Mouse (Mus musculus) liver, adult 2 months (tissue): Measurements from ENCODE around the gene Gm10972. TPM values are rescaled to one million over a fixed set of nuclear protein-coding genes. Genes with fewer than 3 reads are reported as not detected.

Source experiments
- DNase-seq: peaks from one replicate; pipeline ENCODE4 v3.0.0-alpha.2; 2011; ENCODE audit warnings: low read depth, low spot score; ENCODE audit errors: extremely low read depth
- H3K27ac ChIP-seq: fragments of 200-500 bp; replicated peaks from 2 replicates; pipeline ENCODE4 v1.5.1; 2012; ENCODE audit warnings: low read depth, mild to moderate bottlenecking, control low read depth, inconsistent platforms, low read length; ENCODE audit not compliant: insufficient read depth
- H3K27me3 ChIP-seq: fragments of 200-500 bp; 2 replicates; pipeline ENCODE4 v1.6.1; 2012; ENCODE audit warnings: mild to moderate bottlenecking, moderate library complexity, low read length, inconsistent platforms; ENCODE audit not compliant: control insufficient read depth, insufficient read depth
- H3K36me3 ChIP-seq: fragments of 200-500 bp; 2 replicates; pipeline ENCODE4 v1.6.1; 2012; ENCODE audit warnings: low read length, inconsistent platforms; ENCODE audit not compliant: control insufficient read depth, insufficient read depth
- H3K4me1 ChIP-seq: fragments of 200-500 bp; 2 replicates; pipeline ENCODE4 v1.6.1; 2011; ENCODE audit warnings: low read length; ENCODE audit not compliant: control insufficient read depth, insufficient read depth
- H3K4me3 ChIP-seq: fragments of 200-500 bp; 2 replicates; pipeline ENCODE4 v1.5.1; 2011; ENCODE audit warnings: low read depth, mild to moderate bottlenecking, control low read depth, low read length, moderate library complexity; ENCODE audit not compliant: insufficient read depth
- H3K79me2 ChIP-seq: fragments of 200-500 bp; 2 replicates; pipeline ENCODE4 v1.6.1; 2012; ENCODE audit warnings: inconsistent platforms, mild to moderate bottlenecking, low read length, moderate library complexity; ENCODE audit not compliant: control insufficient read depth, insufficient read depth
- H3K9ac ChIP-seq: fragments of 200-500 bp; 2 replicates; pipeline ENCODE4 v1.6.1; 2012; ENCODE audit warnings: low read depth, mild to moderate bottlenecking, control low read depth, inconsistent platforms, low read length
- CTCF ChIP-seq: fragments of 200-500 bp; IDR thresholded peaks from 2 replicates; pipeline ENCODE4 v1.5.1; 2011; ENCODE audit warnings: low read depth, low read length, control low read depth
- POLR2A ChIP-seq: fragments of 200-500 bp; IDR thresholded peaks from 2 replicates; pipeline ENCODE4 v1.6.1; 2011; ENCODE audit warnings: low read length, control low read depth; ENCODE audit not compliant: insufficient read depth; ENCODE audit errors: extremely low read depth
- WGBS: fragments of 180-500 bp; shearing (Covaris S2); methylation state at CpG from one replicate; pipeline ENCODE4 v1.1.7; 2018; 5-methylcytosine and 5-hydroxymethylcytosine counted together
- polyA plus RNA-seq: library from polyadenylated mRNA; depleted of rRNA; stranded (reverse); fragments of >200 nt; gene quantifications from 2 replicates; pipeline ENCODE4 v1.2.3, GENCODE M21; 2012
- total RNA-seq: library from RNA; depleted of rRNA; stranded (reverse); fragments of >200 nt; gene quantifications from 2 replicates; pipeline ENCODE4 v1.2.3, GENCODE M21; 2014

Gene Gm10972
- total and polyA plus RNA-seq, 2 experiments, result not detected

- DNase-seq, result no peak
Measured at GRCm38 (mm10) chr3:94611343-94611742, 31.6 kb upstream of the Gm10972 start.

GRCm38 (mm10) chr3:94611834-94612233 is 31.1 kb upstream of the Gm10972 start:
- no peaks in the 10 kb centered on the region for H3K27me3 ChIP-seq
- H3K27ac ChIP-seq, result no peak overlapping the region

More at GRCm38 (mm10) chr3:94611343-94611742, 31.6 kb upstream of the Gm10972 start:
- H3K9ac ChIP-seq, result no peak overlapping the region
- H3K27ac ChIP-seq, result no peak overlapping the region
- H3K27me3 ChIP-seq, result no peaks in the 10 kb centered on the region
- no peaks in the 10 kb centered on the region for H3K4me1 ChIP-seq
- 68% methylated on average over 4 of the region's 4 CpGs for WGBS
- peaks cover 12% of the 10 kb centered on the region for H3K36me3 ChIP-seq
- H3K79me2 ChIP-seq, result no peaks in the 10 kb centered on the region
- TF ChIP-seq POLR2A, result no peak
- TF ChIP-seq CTCF, result no peak
- H3K4me3 ChIP-seq, result no peak overlapping the region

GRCm38 (mm10) chr3:94612274-94612673 is 30.6 kb upstream of the Gm10972 start:
- H3K4me3 ChIP-seq, result no peak overlapping the region
- no peak overlapping the region for H3K9ac ChIP-seq
- no peaks in the 10 kb centered on the region for H3K79me2 ChIP-seq
- H3K36me3 ChIP-seq, result peaks cover 12% of the 10 kb centered on the region
- TF ChIP-seq POLR2A (no peak), CTCF (no peak)
- WGBS, result 67% methylated on average over 1 of the region's 1 CpGs
- H3K27me3 ChIP-seq, result no peaks in the 10 kb centered on the region
- no peak overlapping the region for H3K27ac ChIP-seq
- DNase-seq, result peak; percentile 33
- H3K4me1 ChIP-seq, result no peaks in the 10 kb centered on the region

More at GRCm38 (mm10) chr3:94611834-94612233, 31.1 kb upstream of the Gm10972 start:
- H3K4me1 ChIP-seq, result no peaks in the 10 kb centered on the region
- H3K36me3 ChIP-seq, result peaks cover 12% of the 10 kb centered on the region
- no peak overlapping the region for H3K4me3 ChIP-seq
- no peak for DNase-seq
- no peaks in the 10 kb centered on the region for H3K79me2 ChIP-seq
- 85% methylated on average over 5 of the region's 5 CpGs for WGBS
- no peak overlapping the region for H3K9ac ChIP-seq
- TF ChIP-seq CTCF (no peak), POLR2A (no peak)

- no peaks in the 10 kb centered on the region for H3K4me1 ChIP-seq
- no peaks in the 10 kb centered on the region for H3K79me2 ChIP-seq
- H3K4me3 ChIP-seq, result no peak overlapping the region
- TF ChIP-seq POLR2A (no peak), CTCF (no peak)
- 80% methylated on average over 7 of the region's 7 CpGs for WGBS
- H3K27ac ChIP-seq, result no peak overlapping the region
- H3K36me3 ChIP-seq, result peaks cover 12% of the 10 kb centered on the region
- no peak for DNase-seq
- no peak overlapping the region for H3K9ac ChIP-seq
- no peaks in the 10 kb centered on the region for H3K27me3 ChIP-seq
Measured at GRCm38 (mm10) chr3:94613258-94613878, 29.5 kb upstream of the Gm10972 start.

- H3K4me3 ChIP-seq, result no peak overlapping the region
- H3K27ac ChIP-seq, result no peak overlapping the region
- H3K9ac ChIP-seq, result no peak overlapping the region
- no peaks in the 10 kb centered on the region for H3K27me3 ChIP-seq
- no peaks in the 10 kb centered on the region for H3K79me2 ChIP-seq
- WGBS, result 55% methylated on average over 4 of the region's 4 CpGs
- TF ChIP-seq CTCF (peak; percentile 27; the same call in 1 of the 2 replicates), POLR2A (no peak)
- no peaks in the 10 kb centered on the region for H3K4me1 ChIP-seq
- peak; percentile 36 for DNase-seq
- peaks cover 22% of the 10 kb centered on the region for H3K36me3 ChIP-seq
Measured at GRCm38 (mm10) chr3:94616717-94617116, 26.2 kb upstream of the Gm10972 start.
